8 mouse cellular contexts compared by ENCODE assay signal in the genomic region with DNA sequence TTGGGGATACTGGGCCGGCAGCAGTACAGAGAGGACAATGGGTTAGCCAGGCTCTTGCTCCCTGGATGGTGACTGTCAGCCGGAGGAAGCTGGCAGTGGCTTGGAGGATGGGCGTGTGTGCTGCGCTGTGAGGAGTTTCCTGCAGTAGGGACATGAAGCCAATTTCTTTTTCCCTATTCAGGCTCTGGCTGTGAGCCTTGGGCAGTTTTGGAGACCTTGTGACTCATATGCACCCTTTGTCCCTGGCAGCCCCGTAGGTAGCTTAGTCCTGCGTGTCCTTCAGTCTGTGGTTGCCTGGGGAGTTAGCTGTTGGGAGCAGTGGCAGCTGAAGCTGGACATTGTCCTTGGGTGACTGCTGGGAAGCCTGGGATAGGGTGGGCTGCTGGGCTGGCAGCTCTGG.
DNase-seq lines count a peak whose midpoint lies in the region; ATAC-seq and TF ChIP-seq lines count a peak whose summit lies in the region.

No protein-coding gene starts in this region.

- no peak overlapping the region for H3K4me3 ChIP-seq in layer of hippocampus, adult 2 months
- no peak overlapping the region for H3K4me3 ChIP-seq in brown adipose tissue, adult 24 weeks (ENCODE audit: insufficient read depth, low read depth, low read length)
- no peak overlapping the region for H3K4me3 ChIP-seq in limb, embryonic 14.5 days (replicated peaks; ENCODE audit: low read length)
- no peak overlapping the region for H3K4me3 ChIP-seq in left cerebral cortex, adult 2 months

- peaks cover 69% of the 10 kb centered on the region for H3K4me1 ChIP-seq in brown adipose tissue, adult 24 weeks (ENCODE audit: control insufficient read depth, insufficient read depth, insufficient read length, low read length)
- H3K4me1 ChIP-seq in limb, embryonic 14.5 days (ENCODE audit: control insufficient read depth, insufficient read depth, low read length): peaks cover 65% of the 10 kb centered on the region

- no peak for DNase-seq in layer of hippocampus, adult 2 months (ENCODE audit: low spot score in 2 of 2)
- no peak for DNase-seq in layer of hippocampus, adult 8-10 months (ENCODE audit: low spot score in 2 of 2)
- DNase-seq in heart, postnatal 25 days (ENCODE audit: low spot score): peak; percentile 75
- no peak for DNase-seq in limb, embryonic 14.5 days (ENCODE audit: low spot score)
- DNase-seq in testis, postnatal 14 days (ENCODE audit: low spot score): peak; percentile 54
- no peak for DNase-seq in left cerebral cortex, adult 2 months (ENCODE audit: extremely low spot score in 1 of 2, low spot score in 2 of 2)

- H3K27ac ChIP-seq in layer of hippocampus, adult 2 months: peak overlapping the region; percentile 37; the same call in 1 of the 2 replicates
- H3K27ac ChIP-seq in brown adipose tissue, adult 24 weeks (replicated peaks; ENCODE audit: low read depth, low read length): peak overlapping the region; percentile 72
- H3K27ac ChIP-seq in limb, embryonic 14.5 days (replicated peaks; ENCODE audit: low read depth, low read length): peak overlapping the region; percentile 38; the same call in 1 of the 2 replicates
- no peak overlapping the region for H3K27ac ChIP-seq in left cerebral cortex, adult 2 months

- H3K36me3 ChIP-seq in limb, embryonic 14.5 days (ENCODE audit: control insufficient read depth, insufficient read depth, low read length): 0 out of 2 replicates have a peak, but pooled peaks cover 6% of the 10 kb centered on the region

- no peak for ATAC-seq in limb, embryonic 14.5 days (ENCODE audit: low FRiP score, low read depth)
- no peak for ATAC-seq in erythroid progenitor cell, adult 5-6 weeks (replicated peaks; ENCODE audit: low FRiP score, poor library complexity, severe bottlenecking)

- intact Hi-C loops in heart, postnatal 25 days (cut with DNase I): no loop called here
- intact Hi-C loops in left cerebral cortex, adult 2 months (cut with DNase I): no loop called here

- H3K9ac ChIP-seq in limb, embryonic 14.5 days (ENCODE audit: low read depth, low read length, severe bottlenecking): no peak overlapping the region

- TF ChIP-seq CTCF in layer of hippocampus, adult 2 months (conservative IDR thresholded peaks at IDR 0.05): no peak
- no peak for TF ChIP-seq CTCF in left cerebral cortex, adult 2 months (IDR thresholded peaks at IDR 0.05)

- WGBS in limb, embryonic 14.5 days: 42% methylated on average over 6 of the region's 6 CpGs

- no peaks in the 10 kb centered on the region for H3K9me3 ChIP-seq in limb, embryonic 14.5 days (ENCODE audit: control insufficient read depth, low read length)

- H3K27me3 ChIP-seq in limb, embryonic 14.5 days (ENCODE audit: control insufficient read depth, insufficient read depth, low read length): no peaks in the 10 kb centered on the region

- TF ChIP-seq POLR2A in limb, embryonic 14.5 days (IDR thresholded peaks at IDR 0.05; ENCODE audit: borderline replicate concordance, extremely low read depth, insufficient read depth, insufficient read length): no peak

- H3K4me2 ChIP-seq in limb, embryonic 14.5 days (replicated peaks; ENCODE audit: low read depth, low read length, severe bottlenecking): no peak overlapping the region

Comparison
In these comparisons a context has a peak if more than half of its experiments do, and no peak if none do; other contexts are left out.
1. DNase-seq: peak in heart, postnatal 25 days (single experiment) and testis, postnatal 14 days (single experiment); none in layer of hippocampus, adult 2 months (0 of 2), layer of hippocampus, adult 8-10 months (0 of 2), limb, embryonic 14.5 days (single experiment) and left cerebral cortex, adult 2 months (0 of 2).